Comparison of ENCODE assay signal across 8 mouse cellular contexts in the genomic region with DNA sequence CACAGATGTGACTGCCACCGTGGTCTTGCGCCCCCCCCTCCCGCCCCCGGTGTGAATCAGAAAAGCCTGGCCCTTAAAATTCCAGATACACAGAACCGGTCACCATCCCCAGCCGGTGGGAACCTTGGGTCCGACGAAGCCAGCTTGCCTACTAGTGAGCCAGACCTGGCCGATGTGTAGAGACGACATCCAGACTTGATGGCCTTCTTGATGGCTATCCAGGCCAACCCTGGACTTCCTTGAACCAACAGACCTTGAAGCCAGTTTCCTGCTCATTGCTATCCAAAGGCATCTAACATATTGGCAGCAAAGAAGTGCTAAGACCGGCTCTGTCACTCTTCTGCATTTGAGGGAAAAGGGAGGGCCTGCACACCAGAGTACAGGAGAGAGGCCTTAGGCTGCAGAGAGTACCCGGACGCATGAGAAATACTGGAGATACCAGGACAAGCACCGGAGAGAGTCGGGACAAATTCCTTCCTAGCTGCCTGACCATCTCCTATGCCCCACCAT. TPM values are rescaled to one million over a fixed set of nuclear protein-coding genes. Genes with fewer than 3 reads are reported as not detected.
A peak's percentile ranks its signal among the peaks of the same experiment; 100 is the strongest.
DNase-seq lines count a peak whose midpoint lies in the region; ATAC-seq and TF ChIP-seq lines count a peak whose summit lies in the region.

No protein-coding gene starts in this region.

- WGBS in kidney, embryonic 15.5 days, result 5% methylated on average over 15 of the region's 15 CpGs
- WGBS in bone marrow, adult 2 months, result 10% methylated on average over 15 of the region's 15 CpGs
- 8% methylated on average over 15 of the region's 15 CpGs for WGBS in forebrain, postnatal 0 days
- 13% methylated on average over 15 of the region's 15 CpGs for WGBS in liver, embryonic 15.5 days (ENCODE audit: insufficient replicate concordance)

- peak overlapping the region; percentile 83 for H3K27ac ChIP-seq in kidney, embryonic 15.5 days
- H3K27ac ChIP-seq in bone marrow, adult 2 months (ENCODE audit: control insufficient read depth, insufficient read depth, low read depth, low read length, poor library complexity), result no peak overlapping the region
- peak overlapping the region; percentile 81 for H3K27ac ChIP-seq in forebrain, postnatal 0 days (ENCODE audit: low read depth, low read length)
- H3K27ac ChIP-seq in liver, embryonic 15.5 days (replicated peaks), result peak overlapping the region; percentile 39; the same call in 1 of the 2 replicates

- no peak for TF ChIP-seq POLR2A in bone marrow, adult 2 months (IDR thresholded peaks at IDR 0.05; ENCODE audit: borderline replicate concordance, control insufficient read depth, low read depth, low read length)

- H3K27me3 ChIP-seq in kidney, embryonic 15.5 days, result no peaks in the 10 kb centered on the region
- H3K27me3 ChIP-seq in forebrain, postnatal 0 days (ENCODE audit: insufficient read depth, low read length), result no peaks in the 10 kb centered on the region
- H3K27me3 ChIP-seq in liver, embryonic 15.5 days, result no peaks in the 10 kb centered on the region

- peak overlapping the region; percentile 69 for H3K4me3 ChIP-seq in kidney, embryonic 15.5 days (replicated peaks)
- peak overlapping the region; percentile 73 for H3K4me3 ChIP-seq in bone marrow, adult 2 months (replicated peaks; ENCODE audit: control insufficient read depth, low read depth, low read length)
- peak overlapping the region; percentile 59 for H3K4me3 ChIP-seq in forebrain, postnatal 0 days (ENCODE audit: low read depth, low read length)
- H3K4me3 ChIP-seq in liver, embryonic 15.5 days (replicated peaks), result peak overlapping the region; percentile 87

- H3K9me3 ChIP-seq in kidney, embryonic 15.5 days (replicated peaks), result no peaks in the 10 kb centered on the region
- H3K9me3 ChIP-seq in forebrain, postnatal 0 days (ENCODE audit: low read length), result no peaks in the 10 kb centered on the region
- H3K9me3 ChIP-seq in liver, embryonic 15.5 days (replicated peaks), result no peaks in the 10 kb centered on the region

- no peak for TF ChIP-seq CTCF in bone marrow, adult 2 months (IDR thresholded peaks at IDR 0.05; ENCODE audit: control insufficient read depth, insufficient read depth, low read length)
- no peak for TF ChIP-seq CTCF in forebrain, postnatal 0 days (IDR thresholded peaks at IDR 0.05; ENCODE audit: low read depth)

- peaks cover 25% of the 10 kb centered on the region for H3K4me1 ChIP-seq in kidney, embryonic 15.5 days
- no peaks in the 10 kb centered on the region for H3K4me1 ChIP-seq in bone marrow, adult 2 months (ENCODE audit: control insufficient read depth, insufficient read depth, low read length)
- 0 out of 2 replicates have a peak, but pooled peaks cover 4% of the 10 kb centered on the region for H3K4me1 ChIP-seq in forebrain, postnatal 0 days (ENCODE audit: insufficient read depth)
- H3K4me1 ChIP-seq in liver, embryonic 15.5 days (replicated peaks), result peaks cover 42% of the 10 kb centered on the region

- DNase-seq in kidney, postnatal 4 days, result no peak
- no peak for DNase-seq in forebrain, postnatal 0 days
- no peak for DNase-seq in yolk sac, embryonic 10.5 days (ENCODE audit: low spot score)
- DNase-seq in right cerebral cortex, postnatal 14 days, result no peak
- DNase-seq in layer of hippocampus, postnatal 10 days (ENCODE audit: low spot score in 2 of 2), result no peak

- H3K4me2 ChIP-seq in kidney, embryonic 15.5 days, result peak overlapping the region; percentile 89
- peak overlapping the region; percentile 92 for H3K4me2 ChIP-seq in forebrain, postnatal 0 days (ENCODE audit: low read depth)
- peak overlapping the region; percentile 79 for H3K4me2 ChIP-seq in liver, embryonic 15.5 days

- H3K36me3 ChIP-seq in kidney, embryonic 15.5 days, result peaks cover 31% of the 10 kb centered on the region
- no peaks in the 10 kb centered on the region for H3K36me3 ChIP-seq in forebrain, postnatal 0 days (ENCODE audit: insufficient read depth)
- H3K36me3 ChIP-seq in liver, embryonic 15.5 days (replicated peaks), result peaks cover 32% of the 10 kb centered on the region

- H3K9ac ChIP-seq in kidney, embryonic 15.5 days, result peak overlapping the region; percentile 77
- peak overlapping the region; percentile 78 for H3K9ac ChIP-seq in forebrain, postnatal 0 days
- peak overlapping the region; percentile 63 for H3K9ac ChIP-seq in liver, embryonic 15.5 days

- ATAC-seq in kidney, embryonic 15.5 days (replicated peaks; ENCODE audit: low FRiP score), result peak; percentile 23
- peak; percentile 58; the same call in 1 of the 2 replicates for ATAC-seq in forebrain, postnatal 0 days
- ATAC-seq in liver, embryonic 15.5 days (ENCODE audit: insufficient read depth), result no peak; the same call in 1 of the 2 replicates

RNA-seq across cellular contexts. Expression of a gene that starts 0.5 kb away (rescaled TPM):
- polyA plus RNA-seq in kidney, embryonic 15.5 days (2015; fragmentation: Nextera tagmentation; extraction: Ambion mirVana), result 30.3 and 30.8 TPM in 2 replicates
- polyA plus RNA-seq in bone marrow, adult 2 months (2011; ENCODE audit: insufficient read depth, insufficient read length, low replicate concordance, missing spikeins), result 16.0 and 20.8 TPM in 2 replicates
- 2.2 and 4.3 TPM in 2 replicates for total RNA-seq in forebrain, postnatal 0 days (2014; rRNA removed)
- 3.2 and 3.7 TPM in 2 replicates for polyA plus RNA-seq in forebrain, postnatal 0 days (2015; fragmentation: Nextera tagmentation; extraction: Ambion mirVana)
- polyA plus RNA-seq in liver, embryonic 15.5 days (2015; fragmentation: Nextera tagmentation; extraction: Ambion mirVana), result 24.2 and 25.0 TPM in 2 replicates
- 1 to 10 TPM; 1.9 to 2.3 TPM for total RNA-seq in layer of hippocampus, postnatal 10 days (2021)

RNA-seq across cellular contexts. Expression of a gene that starts 20.1 kb away (rescaled TPM):
- polyA plus RNA-seq in kidney, embryonic 15.5 days (2015; fragmentation: Nextera tagmentation; extraction: Ambion mirVana), result 39.4 and 50.4 TPM in 2 replicates
- polyA plus RNA-seq in bone marrow, adult 2 months (2011; ENCODE audit: insufficient read depth, insufficient read length, low replicate concordance, missing spikeins), result 15.3 and 40.4 TPM in 2 replicates
- total RNA-seq in forebrain, postnatal 0 days (2014; rRNA removed), result 32.3 and 38.9 TPM in 2 replicates
- 29.0 and 31.4 TPM in 2 replicates for polyA plus RNA-seq in forebrain, postnatal 0 days (2015; fragmentation: Nextera tagmentation; extraction: Ambion mirVana)
- 17.3 and 19.4 TPM in 2 replicates for polyA plus RNA-seq in liver, embryonic 15.5 days (2015; fragmentation: Nextera tagmentation; extraction: Ambion mirVana)
- 10 to 100 TPM; 35.6 to 44.8 TPM for total RNA-seq in layer of hippocampus, postnatal 10 days (2021)

RNA-seq across cellular contexts. Expression of a gene that starts 26.9 kb away (rescaled TPM):
- 6.3 and 6.7 TPM in 2 replicates for polyA plus RNA-seq in kidney, embryonic 15.5 days (2015; fragmentation: Nextera tagmentation; extraction: Ambion mirVana)
- 2.4 and 2.9 TPM in 2 replicates for polyA plus RNA-seq in bone marrow, adult 2 months (2011; ENCODE audit: insufficient read depth, insufficient read length, low replicate concordance, missing spikeins)
- total RNA-seq in forebrain, postnatal 0 days (2014; rRNA removed), result 5.1 and 5.2 TPM in 2 replicates
- 2.5 and 3.3 TPM in 2 replicates for polyA plus RNA-seq in forebrain, postnatal 0 days (2015; fragmentation: Nextera tagmentation; extraction: Ambion mirVana)
- polyA plus RNA-seq in liver, embryonic 15.5 days (2015; fragmentation: Nextera tagmentation; extraction: Ambion mirVana), result 8.6 and 9.8 TPM in 2 replicates
- total RNA-seq in layer of hippocampus, postnatal 10 days (2021), result 1 to 10 TPM; 6.1 to 6.4 TPM

RNA-seq across cellular contexts. Expression of a gene that starts 37.5 kb away (rescaled TPM):
- polyA plus RNA-seq in kidney, embryonic 15.5 days (2015; fragmentation: Nextera tagmentation; extraction: Ambion mirVana), result 0.14 and 0.15 TPM in 2 replicates
- polyA plus RNA-seq in bone marrow, adult 2 months (2011; ENCODE audit: insufficient read depth, insufficient read length, low replicate concordance, missing spikeins), result not detected in 2 replicates
- 0.14 and 0.23 TPM in 2 replicates for total RNA-seq in forebrain, postnatal 0 days (2014; rRNA removed)
- 0.05 and 0.12 TPM in 2 replicates for polyA plus RNA-seq in forebrain, postnatal 0 days (2015; fragmentation: Nextera tagmentation; extraction: Ambion mirVana)
- polyA plus RNA-seq in liver, embryonic 15.5 days (2015; fragmentation: Nextera tagmentation; extraction: Ambion mirVana), result 0.08 and 0.09 TPM in 2 replicates
- total RNA-seq in layer of hippocampus, postnatal 10 days (2021), result under 1 TPM; 0.42 to 0.43 TPM

RNA-seq across cellular contexts. Expression of a gene that starts 47.5 kb away (rescaled TPM):
- polyA plus RNA-seq in kidney, embryonic 15.5 days (2015; fragmentation: Nextera tagmentation; extraction: Ambion mirVana), result 29.5 and 32.5 TPM in 2 replicates
- 5.8 and 10.8 TPM in 2 replicates for polyA plus RNA-seq in bone marrow, adult 2 months (2011; ENCODE audit: insufficient read depth, insufficient read length, low replicate concordance, missing spikeins)
- 14.8 and 18.8 TPM in 2 replicates for total RNA-seq in forebrain, postnatal 0 days (2014; rRNA removed)
- 28.4 and 33.1 TPM in 2 replicates for polyA plus RNA-seq in forebrain, postnatal 0 days (2015; fragmentation: Nextera tagmentation; extraction: Ambion mirVana)
- polyA plus RNA-seq in liver, embryonic 15.5 days (2015; fragmentation: Nextera tagmentation; extraction: Ambion mirVana), result 20.9 and 21.8 TPM in 2 replicates
- total RNA-seq in layer of hippocampus, postnatal 10 days (2021), result 10 to 100 TPM; 25.7 to 26.5 TPM
